Mouse (Mus musculus) cerebellum, adult 11 months (tissue): ENCODE results near the gene Pdcl3.
"Not testable (repeated sequence)": the region's sequence is repeated elsewhere in the genome, so short reads cannot be mapped to it uniquely, and the experiment has no call there.

Experiments used
- DNase-seq: peaks from one replicate; pipeline ENCODE4 v3.0.0; 2022

Gene Pdcl3

GRCm38 (mm10) chr1:39025840-39026239 lies 40.4 kb downstream of the Pdcl3 start:
- DNase-seq: no peak

- DNase-seq: no peak
These were observed 43.8 kb downstream of the Pdcl3 start for GRCm38 (mm10) chr1:39029176-39029575.

GRCm38 (mm10) chr1:39030108-39030507 lies 44.7 kb downstream of the Pdcl3 start:
- DNase-seq: no peak

- DNase-seq: no peak
These were observed 50.4 kb downstream of the Pdcl3 start for GRCm38 (mm10) chr1:39035817-39036216.

GRCm38 (mm10) chr1:39042188-39042587 lies 56.8 kb downstream of the Pdcl3 start:
- no peak for DNase-seq

DNA sequence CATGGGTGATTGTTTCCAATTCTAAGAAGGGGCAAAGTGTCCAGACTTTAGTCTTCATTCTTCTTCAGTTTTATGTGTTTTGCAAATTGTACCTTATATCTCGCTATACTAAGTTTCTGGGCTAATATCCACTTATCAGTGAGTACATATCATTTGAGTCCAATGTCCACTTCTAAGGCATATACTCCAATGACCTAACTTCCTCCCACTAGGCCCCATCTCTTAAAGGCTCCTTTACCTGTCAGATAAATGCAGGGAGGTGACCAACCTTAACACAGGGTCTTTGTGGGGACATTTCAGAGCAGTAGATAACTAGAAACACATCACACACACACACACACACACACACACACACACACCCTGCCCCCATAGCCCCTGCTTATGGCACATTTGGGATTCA lies 59.0 kb downstream of the Pdcl3 start:
- DNase-seq: not testable (repeated sequence)

DNA sequence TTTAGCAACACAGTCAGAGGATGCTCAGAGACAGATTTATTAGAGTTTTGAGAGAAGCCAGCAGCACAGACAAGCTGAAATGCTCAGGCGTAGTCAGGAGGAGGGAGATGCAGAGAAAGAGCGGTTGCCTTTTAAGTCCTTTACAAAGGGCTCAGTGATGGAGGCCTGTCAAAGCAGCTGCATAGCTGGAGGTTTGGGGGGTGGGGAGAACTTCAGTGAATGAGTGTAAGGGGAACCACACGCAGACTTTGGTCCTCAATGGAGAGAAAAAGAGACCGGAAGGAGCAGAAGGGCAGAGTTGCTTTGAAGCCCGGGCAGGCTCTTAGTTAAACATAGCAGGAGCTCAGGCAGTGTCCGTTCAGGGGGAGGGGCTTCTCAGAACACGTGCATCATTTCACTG lies 61.3 kb downstream of the Pdcl3 start:
- DNase-seq: no peak
